Mouse (Mus musculus): Measurements from ENCODE around the gene Calcoco1.

The Calcoco1 gene

DNA sequence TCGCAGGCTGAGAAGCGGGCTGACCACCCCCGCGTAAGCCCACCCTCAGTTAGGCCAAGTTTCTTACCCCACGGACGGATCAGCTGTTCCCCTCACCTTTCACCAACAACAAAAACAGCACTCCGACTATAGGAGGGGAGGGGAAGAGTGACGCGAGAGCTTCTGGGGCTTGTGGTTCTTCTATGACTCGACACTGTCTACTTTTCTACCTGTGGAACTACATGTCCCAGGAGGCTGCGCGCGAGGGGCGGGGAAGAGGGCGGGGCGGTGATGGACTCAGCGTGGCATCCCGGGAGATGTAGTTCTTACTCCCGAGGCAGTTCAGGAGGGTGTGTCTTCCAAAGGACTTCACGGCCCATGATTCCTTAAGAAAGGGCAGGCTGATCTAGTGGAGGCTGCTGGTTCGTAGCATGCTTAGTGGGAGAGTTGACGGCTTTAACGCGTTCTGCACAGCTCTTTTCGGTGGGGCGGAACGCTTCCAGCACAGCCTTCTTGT, at the start of gene Calcoco1:
Gene Calcoco1, minus strand, starts transcription at position 199 of the 496 bp plus-strand sequence.
- peak; percentile 96 for DNase-seq (ENCODE audit: low read depth)

DNA sequence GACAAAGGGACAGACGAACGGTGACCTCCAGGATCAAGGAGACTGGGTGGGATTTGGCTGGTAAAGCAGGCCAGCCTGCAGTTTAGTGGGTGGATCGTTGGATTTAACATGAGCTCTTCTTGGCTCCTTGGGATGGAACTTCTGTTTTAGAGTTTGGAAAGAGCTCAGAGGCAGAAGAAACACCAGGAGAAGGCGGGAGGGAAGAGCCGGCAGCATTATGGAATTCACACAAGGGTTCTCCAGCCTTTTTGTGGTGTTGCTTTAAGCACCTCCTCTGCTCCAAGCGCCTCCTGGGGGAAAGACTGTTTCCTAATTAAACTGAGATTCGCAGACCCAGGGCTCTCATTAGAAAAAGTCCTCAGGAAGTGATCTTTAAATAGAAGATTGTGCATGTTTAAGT, 48.9 kb upstream of the Calcoco1 start:
- no peak for DNase-seq (ENCODE audit: low read depth)

DNA sequence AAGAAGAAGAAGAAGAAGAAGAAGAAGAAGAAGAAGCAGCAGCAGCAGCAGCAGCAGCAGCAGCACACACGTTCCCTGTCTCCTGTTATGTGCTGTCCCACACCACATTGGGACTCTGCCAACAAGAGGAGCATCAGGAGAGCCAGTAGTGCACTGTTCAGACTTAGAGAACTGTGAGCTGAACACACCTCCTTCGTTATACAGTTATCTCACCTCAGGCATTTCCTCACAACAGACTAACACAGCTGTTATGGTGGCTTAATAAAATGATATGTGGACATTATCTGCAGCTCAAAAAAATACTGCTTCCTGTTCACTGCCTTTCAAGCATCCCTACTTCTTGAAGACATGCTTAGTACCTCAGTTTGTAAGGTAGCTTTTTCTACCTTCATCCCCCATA, 43.2 kb upstream of the Calcoco1 start:
- DNase-seq (ENCODE audit: low read depth), result no peak

DNA sequence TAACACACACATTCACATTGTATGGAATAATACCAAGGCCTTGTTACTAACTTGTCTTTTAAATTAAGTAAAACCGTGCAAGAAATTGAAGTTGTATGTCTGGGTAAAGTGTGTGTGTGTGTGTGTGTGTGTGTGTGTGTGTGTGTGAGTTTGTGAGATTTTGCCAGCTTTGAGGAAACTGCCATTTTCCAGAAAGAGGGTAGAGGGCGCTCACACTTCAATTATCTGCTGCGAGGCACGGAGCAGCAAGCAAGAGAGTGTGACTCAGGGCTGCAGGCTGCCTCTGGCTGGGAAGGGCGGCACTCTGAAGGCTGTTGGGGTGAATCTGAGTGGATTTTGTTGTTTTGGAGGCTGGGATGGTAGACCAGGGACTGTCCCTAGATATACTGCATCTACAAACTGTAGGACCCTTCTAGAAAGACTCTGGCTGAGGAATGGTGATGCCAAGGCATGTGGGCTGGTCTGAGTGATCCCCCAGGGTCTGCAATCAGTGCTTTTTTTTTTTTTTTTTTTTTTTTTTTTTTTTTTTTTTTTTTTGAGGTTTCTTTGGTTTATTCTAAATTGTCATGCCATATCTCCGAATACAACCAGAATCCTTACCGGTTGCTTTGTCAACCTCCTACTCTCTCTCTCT, 39.9 kb upstream of the Calcoco1 start:
- peak; percentile 42 for DNase-seq (ENCODE audit: low read depth)

DNA sequence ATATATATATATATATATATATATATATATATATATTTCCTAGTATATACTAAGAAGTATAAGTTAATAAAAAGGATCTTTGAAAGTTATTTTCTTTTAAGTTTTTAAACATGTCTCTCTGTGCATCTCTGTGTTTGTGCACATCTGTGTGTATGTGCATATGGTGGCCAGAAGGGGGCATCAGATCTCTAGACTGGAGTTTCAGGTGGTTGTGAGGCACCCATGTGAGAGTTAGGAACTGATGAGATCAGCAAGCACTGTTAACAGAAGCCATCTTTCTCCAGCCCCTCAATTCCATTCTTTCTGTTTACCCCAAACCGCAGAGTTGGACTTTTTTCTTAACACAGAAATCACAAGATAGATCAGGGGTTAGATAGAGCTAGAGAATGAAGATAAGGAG, 35.7 kb upstream of the Calcoco1 start:
- no peak for DNase-seq (ENCODE audit: low read depth)

DNA sequence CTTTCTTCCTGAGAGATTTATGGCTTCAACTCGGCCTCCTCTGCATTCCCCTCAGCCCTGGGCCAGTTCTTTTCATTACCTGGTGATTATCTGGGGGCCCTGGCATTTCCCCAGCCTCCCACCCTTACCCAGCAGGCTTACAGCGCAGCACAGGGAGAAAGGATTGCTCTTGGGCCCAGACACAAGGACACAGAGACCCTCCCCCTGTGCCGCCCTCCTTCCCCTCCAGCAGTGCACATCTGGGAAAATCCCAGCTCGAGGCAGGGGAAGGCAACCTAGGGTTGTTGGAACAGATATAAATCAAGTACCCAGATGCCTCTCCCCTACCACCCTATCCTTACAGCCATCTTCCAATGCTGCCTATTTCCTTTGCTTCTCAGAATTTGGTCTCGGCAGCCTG, 33.1 kb upstream of the Calcoco1 start:
- DNase-seq (ENCODE audit: low read depth), result no peak

DNA sequence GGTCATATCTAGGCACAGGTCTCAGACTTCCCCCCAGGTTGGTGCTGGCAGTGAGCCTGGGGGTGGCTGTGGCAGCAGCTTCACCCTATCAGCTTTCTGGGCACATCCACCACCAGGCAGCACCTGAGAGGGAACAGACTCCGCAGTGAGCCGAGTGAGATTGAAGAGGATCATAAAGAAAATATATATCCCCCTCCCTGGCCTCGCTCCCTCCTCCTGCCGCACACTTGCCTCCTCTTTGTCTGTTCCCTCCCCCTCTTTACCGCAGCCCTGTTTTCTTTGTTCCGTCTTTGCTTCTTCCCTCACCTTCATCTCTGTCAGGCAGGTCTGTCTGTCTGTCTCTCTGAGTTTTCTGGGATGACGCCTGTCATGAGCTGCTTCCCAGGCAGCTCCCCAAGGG, 32.4 kb upstream of the Calcoco1 start:
- DNase-seq (ENCODE audit: low read depth), result no peak

DNA sequence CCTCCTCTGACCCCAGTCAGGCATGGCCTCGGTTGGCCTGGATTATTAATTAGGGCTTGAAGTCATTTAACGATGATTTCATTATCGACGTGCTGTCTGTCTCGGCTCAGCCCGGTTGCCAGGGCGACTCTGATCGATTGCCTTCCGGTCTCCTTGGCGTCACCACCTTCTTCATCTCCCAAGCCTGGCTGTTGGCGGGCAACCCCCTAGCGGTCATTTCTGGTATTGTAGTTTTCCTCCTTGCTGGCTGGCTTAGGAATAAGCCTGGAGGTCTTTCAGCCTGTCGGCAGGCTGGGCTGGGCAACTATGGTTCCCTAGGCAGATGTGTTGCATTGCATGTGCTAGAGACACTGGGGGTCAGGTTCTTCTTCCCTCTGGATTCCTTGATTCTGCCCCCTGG, 31.2 kb upstream of the Calcoco1 start:
- peak; percentile 79 for DNase-seq (ENCODE audit: low read depth)

DNA sequence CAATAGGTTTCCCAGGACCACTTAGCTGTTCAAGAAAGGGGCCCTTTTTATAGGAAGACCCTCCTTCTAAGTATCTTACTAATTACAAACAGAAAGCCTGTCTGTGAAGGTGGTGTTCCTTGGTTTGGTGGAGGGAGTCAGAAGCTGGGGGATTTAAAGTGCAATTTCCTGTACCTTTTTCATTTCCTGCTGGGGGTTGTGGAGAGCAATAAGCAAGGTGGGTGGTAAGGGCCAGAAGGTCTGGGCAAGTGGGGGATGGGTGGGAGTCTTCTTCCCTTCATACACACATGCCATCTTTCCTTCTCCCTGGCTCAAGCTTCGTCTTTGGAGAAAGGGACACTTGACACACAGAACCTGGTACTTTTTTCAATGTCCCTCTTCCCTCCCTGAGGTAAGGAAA, 30.2 kb upstream of the Calcoco1 start:
- no peak for DNase-seq (ENCODE audit: low read depth)

DNA sequence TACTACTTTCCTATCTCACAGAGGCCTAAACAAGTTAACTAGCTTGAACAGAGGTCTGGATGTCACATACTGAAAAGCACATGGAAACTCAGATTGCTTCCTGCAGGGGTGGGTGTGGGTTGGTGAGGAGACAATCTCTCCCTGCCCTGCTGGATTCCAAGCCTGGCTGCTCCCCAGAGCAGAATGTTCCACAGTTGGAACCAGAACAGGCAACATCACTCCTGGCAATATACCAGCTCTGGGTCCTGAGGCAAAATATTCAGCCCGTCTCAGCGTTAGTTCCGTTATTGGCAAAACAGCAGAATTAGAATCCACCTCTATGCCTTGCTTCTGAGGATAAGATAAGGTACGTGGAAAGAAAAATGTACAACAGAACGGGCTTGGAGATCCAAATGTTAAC, 28.3 kb upstream of the Calcoco1 start:
- no peak for DNase-seq (ENCODE audit: low read depth)

DNA sequence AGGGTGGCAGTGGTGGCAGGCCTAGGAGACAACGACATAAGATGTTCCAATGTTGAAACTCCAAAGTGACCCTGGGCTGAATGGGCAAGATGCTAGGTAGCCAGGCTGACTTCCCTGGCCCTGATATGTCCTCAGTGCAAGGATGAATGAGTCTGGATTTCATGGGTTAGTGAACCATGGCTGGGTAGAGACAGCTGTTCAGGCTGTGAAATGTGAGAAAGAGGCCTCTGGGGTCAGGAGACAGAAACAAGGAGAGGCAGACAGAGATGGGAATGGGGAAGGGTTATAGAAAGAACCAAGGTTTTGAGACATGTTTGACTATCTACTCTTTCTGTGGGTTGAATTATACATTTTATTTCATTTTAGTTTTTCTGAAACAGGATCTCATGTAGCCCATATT, 27.1 kb upstream of the Calcoco1 start:
- no peak for DNase-seq (ENCODE audit: low read depth)

DNA sequence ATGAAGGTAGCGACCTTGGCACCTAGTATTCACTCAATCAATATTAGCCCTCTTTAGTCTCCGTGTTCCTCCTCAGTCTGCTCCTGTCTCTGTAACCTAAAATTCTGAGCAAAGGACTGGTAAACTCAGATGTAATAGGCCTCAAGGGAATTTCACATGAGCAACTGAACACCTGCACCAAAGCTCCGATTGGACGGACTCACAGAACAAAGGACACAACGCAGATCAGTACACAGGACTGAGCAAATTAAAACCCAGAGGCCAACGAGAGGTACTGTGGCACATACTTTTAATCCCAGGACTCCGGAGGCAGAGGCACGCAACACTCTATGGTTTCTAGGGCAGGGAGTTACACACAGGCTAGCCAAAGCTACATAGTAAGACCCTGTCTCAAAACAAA, 25.9 kb upstream of the Calcoco1 start:
- no peak for DNase-seq (ENCODE audit: low read depth)

DNA sequence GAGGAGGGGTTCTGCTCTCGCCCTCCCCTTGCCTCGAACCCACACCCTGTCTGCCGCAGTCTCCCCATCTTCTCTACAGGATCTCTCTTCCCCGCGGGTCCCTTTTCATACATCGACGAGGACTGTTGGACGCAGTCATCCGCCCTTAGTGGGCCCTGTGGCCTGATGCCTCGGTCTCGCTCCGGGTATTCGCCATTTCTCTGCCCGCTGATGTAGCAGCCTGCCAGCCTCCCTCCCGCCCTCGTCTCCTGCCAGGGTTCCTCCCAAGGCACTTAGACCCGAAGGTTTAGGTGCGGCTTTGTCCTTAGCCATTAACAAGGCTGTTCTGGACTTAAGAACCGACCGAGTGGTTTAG, 25.3 kb upstream of the Calcoco1 start:
- DNase-seq (ENCODE audit: low read depth), result no peak

DNA sequence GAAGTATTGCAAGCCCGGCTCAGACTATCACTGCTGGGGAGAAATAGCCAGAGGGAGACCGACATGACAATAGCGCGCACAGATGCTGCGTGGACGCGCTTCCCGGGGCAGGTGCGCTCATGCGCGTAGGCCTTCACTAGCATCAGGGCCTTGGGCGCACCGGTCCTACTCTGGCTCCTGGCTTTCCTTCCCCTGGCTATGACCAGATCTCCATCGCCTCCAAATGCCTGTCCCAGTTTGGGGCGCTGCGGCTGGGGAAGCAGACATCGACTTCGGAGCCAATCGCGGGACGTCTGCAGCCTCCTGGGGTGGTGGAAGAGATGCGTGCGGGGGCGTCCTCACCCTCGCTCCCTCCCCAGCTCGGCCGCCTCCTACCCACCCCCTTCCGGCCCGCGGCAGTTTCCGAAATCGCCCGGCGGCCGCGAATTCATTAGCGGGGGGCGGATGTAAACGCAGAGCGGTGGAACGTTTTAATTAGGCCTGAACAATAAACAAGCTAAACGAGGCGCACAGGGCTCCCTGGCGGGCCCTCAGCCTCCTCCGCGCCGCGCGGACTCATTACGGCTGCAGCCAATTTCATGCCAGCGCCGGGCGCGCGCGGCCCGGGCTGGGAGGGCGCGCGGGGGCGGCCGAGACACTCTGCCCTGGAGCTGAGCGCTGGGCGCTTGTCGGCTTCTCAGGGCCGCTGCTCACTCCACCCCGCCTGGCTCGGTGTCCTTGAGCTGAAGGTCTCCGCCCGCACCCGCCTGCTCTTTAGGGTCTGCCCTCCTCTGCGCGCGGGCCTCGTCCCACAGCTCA, 24.7 kb upstream of the Calcoco1 start:
- peak; percentile 44 for DNase-seq (ENCODE audit: low read depth)

DNA sequence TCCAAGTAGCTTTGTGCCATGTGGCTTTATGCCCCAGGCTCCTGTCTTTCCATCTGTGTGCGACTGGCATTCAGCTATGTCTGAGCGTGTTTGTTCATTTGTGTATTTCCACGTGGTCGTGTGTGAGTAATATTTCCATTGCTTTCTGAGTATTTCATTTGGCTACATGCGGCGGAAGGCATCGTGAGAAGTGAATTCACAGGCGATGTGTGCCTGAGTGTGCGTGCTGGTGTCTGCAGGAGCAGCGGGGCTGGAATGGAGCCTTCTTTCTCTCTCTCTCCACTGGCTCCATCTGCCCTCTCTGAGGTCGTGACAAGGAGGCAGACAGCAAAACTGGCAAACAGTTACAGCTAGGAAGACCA, 24.1 kb upstream of the Calcoco1 start:
- DNase-seq (ENCODE audit: low read depth), result peak; percentile 40

DNA sequence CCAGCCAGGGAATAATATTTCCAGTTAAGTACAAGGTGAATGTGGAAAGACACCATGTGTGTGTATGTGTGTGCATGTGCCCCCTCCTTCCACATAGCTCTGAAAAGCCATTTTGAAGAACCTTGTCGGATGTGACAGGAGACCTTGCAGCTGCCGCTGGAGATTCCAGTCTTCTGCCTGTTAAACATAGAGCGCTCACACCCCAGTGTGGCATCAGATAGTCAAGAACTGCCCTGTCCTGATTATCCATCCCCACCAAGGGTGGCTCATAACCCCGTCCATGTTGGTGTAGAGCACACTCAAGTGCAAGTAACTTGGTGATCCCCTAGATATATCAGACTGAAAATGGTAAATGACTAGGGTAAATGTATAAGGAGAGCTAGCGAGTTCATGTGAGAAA, 23.4 kb upstream of the Calcoco1 start:
- no peak for DNase-seq (ENCODE audit: low read depth)

DNA sequence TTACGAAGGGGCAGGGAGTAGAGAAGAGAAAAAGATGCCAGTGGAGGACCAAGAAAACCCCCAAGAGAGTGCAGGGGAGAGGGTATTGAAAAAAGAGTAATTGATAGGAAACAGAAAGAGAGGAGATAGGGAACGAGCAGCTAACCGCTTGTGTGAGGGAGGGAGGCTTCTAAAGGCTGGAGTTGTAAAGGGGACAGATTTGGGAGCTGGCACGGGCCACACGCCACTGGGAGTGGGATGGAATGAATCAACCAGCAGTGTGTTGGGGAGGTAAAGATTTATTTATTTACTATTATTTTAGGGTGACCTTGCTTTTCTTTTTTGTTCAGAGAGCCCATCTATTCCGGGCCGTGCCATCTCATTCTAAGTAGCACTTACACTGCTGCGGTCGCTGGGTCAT, 22.9 kb upstream of the Calcoco1 start:
- no peak for DNase-seq (ENCODE audit: low read depth)

DNA sequence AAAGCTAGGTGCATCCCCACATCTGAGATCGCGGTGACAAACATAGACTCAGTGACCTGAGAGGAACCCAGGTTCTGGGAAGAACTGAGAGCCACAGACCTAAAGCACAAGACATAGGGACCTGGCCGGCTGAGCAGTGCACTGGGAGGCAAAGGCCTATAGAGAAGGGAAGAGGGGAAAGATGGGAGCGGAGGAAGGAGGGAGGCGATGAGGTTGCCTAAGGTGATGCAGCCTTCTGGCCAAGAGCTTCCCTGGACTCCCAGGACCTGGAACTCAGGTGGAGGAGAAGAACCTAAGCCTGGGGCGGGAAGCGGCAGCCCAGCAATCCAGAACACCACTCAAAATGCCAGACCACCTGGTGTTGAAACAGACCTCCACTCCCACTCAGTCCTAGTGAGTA, 22.4 kb upstream of the Calcoco1 start:
- DNase-seq (ENCODE audit: low read depth), result no peak

DNA sequence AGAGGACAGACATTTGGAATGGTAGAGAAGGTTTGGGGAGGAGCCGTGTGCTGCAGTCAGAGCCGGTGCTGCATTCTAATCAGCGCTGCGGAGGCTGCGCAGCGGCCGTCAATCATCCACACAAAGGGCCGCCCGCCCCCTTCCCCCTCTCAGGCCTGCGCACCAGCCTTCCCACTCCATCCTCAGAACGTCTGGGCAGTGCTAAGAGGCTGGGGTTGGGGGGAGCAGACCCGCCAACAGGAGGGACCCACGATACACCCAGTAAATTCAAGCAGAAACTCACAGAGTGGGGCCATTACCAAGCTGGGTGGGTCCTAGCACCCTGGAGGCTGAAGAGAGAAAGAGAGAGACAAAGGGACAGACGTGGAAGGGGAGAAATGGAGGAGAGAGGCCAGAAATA, 22.0 kb upstream of the Calcoco1 start:
- no peak for DNase-seq (ENCODE audit: low read depth)

DNA sequence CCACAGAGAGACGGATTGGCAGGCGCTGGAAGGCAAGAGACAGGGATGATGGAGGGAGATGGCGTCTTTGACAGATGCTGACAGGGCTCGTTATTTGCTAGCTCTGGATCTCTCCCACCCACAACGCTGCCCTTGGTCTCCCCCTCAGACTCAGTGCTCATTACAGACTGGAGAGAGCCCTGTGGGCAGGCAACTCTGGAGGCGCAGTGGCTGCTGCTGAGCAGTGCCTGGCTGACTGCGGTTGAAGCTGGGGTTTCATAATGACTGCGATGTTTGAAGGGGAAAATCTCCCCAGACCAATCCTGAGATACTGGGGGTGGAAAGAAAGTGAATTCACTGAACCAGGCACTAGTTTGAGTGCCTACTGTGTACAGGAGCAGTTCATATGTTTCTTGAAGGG, 21.2 kb upstream of the Calcoco1 start:
- peak; percentile 84 for DNase-seq (ENCODE audit: low read depth)

DNA sequence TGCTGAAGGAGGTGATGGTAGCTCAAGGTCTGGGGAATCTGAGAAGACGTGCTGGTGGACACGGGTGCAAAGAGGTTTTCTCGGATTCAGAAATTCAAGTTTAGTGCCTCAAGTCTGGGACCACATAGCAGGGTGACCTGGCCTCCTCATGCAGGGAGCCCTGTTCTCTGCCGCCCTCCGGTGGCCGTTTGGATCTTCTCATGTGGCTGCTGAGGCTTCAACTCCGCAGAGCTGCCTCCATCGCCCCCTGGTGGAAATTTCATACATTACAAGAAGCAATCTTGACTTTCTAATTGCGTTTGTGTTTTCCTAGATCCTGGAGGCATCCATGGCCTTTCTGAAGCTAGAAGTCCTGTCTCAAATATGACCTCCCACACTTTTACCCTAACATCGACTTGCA, 20.6 kb upstream of the Calcoco1 start:
- peak; percentile 94 for DNase-seq (ENCODE audit: low read depth)

DNA sequence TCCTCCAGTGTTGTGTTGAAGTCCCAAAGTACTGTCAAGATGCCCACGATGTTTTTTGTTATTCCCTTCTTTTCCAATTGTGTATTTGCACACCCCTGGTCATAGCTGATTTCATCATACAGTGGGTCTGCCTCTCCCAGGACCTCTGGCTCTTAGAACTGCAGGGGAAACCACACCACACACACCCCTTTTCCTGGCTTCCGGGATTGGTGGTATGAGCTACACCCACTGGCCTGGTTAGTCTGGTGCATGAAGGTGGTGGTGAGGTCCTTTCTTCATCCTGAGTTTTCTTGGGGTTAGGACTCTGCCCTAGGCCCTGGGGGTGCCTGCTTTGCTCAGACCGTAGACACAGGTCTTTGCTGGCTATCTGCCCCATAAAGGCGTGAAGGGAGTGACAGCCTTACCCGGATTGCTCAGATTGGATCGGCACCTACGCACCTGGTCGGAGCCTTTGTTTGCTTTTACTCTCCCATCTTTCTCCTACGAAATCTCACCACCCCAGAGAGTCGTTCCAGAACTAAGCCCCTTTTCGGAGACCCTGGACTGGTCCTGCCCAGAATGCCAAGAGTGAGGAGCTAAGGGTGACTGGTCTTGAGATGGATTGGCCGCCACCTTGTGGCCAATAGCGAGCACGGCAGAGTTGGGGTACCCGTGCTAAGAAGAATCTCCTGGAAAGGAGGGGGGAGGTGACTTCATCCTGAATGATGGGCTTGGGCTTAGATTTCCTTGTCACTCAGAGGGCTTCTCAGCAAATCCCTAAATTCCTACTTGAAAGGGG, 17.7 kb upstream of the Calcoco1 start:
- DNase-seq (ENCODE audit: low read depth), result peak; percentile 71

DNA sequence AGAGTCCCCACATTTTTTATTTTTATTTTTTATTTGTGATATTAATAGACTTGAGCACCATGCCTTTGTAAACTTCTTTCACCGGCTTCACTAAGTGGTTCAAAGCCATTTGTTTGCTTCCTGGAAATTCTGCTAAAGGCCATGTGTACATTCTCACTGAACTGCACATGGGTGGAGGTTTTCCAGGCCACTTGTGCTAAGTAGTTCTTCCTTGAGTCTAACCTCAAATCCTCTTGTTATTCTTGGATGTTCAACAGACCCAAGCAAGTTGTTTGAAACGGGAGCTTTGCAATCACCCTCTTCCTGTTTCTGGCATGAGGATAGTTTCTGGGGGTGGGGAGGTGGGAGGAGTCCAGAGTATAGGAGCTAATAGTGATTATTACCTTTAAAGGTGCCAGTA, 16.5 kb upstream of the Calcoco1 start:
- DNase-seq (ENCODE audit: low read depth), result no peak
